Mouse (Mus musculus): ENCODE results near the gene Tpx2.

Tpx2 gene

DNA sequence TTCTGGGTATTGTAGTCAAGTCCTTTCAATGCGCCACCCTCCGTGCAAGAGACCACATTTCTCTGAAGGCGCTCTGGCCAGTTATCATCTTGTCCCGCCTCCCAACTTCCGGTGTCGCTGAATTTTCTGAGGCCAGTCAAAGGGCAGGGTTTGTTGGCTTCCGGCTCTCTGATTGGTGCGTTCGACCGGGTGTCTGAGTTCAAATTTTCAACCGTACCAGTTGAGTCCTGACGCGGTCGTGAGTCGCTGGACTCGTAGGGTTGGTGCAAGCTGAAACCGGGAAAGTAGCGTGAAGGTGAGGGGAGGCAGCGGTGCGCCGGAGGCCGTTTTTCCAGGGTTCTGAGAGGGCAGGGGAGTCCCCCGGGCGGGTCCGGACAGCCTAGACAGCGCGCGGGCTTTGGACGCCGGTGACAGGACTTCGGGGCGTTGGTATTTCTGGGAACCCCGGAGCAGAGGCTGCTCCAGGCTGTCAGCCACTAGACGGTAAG, at the start of gene Tpx2:
Tpx2 (plus strand) TSS at position 150 of the 488 bp plus-strand sequence.
- in situ Hi-C loops (cut with MboI): no loop called here

DNA sequence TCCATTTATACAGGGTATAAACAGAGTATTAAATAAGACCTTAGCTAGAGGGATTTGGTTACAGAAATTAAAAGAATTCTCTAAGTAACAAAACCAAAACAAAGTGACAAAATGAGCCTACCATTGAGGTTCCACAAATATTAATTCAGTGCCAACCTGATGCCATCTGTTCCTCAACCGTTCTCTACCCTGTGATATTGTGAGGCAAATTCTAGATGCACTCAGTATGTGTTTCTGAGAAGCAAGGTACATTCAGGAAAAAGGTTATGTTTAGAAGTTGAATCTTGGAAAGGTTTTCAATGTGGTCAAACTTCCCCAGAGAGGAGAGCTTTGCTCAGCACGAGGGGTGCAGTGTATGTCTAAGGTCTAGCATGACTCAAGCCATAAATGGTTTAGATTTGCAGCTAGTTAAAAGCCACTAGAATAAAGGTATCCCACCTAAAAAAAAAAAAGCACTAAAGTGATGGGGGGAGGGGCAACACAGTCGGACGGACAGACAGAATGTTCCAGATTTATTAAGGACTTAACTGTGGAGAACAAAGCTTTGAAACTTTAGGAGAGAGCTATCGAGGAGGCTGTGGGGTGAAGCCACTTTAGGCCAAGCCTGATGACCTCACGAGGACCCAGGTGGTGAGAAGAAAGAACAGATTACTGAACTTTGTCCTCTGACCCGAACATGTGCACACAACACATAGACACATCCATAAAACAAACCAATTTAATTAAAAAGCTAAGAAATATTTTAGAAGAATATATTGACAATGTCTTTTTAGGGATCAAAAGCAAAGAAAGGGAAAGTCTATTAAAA, 47.6 kb upstream of the Tpx2 start:
- in situ Hi-C loops (cut with MboI): no loop called here

DNA sequence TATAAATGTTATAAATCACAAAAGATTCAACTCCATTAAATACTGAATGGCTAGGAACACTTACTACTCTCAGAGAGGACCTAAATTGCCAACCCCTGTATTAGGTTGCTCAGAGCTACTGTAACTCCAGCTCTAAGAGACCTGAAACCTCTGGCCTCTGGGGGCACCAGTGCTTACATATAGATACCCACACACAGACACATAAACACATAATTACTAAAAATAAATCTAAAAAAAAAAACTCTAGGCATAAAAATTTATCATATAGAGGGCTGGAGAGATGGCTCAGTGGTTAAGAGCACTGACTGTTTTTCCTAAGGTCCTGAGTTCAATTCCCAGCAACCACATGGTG, 47.0 kb upstream of the Tpx2 start:
- in situ Hi-C loops (cut with MboI): no loop called here

DNA sequence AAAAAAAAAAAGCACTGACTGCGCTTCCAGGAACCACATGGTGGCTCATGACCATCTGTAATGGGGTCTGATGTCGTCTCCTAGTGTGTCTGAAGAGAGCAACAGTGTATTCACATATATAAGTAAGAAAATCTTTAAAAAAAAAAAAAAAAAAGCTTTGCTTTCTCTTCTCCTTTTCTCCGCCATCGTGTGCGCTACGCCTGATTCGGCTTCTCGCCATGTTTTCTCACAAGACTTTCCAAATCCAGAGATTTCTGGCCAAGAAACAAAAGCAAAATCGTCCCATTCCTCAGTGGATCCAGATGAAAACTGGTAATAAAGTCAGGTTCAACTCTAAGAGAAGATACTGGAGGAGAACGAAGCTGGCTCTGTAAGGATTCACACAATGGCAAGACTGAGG, 45.5 kb upstream of the Tpx2 start:
- in situ Hi-C loops (cut with MboI): no loop called here

DNA sequence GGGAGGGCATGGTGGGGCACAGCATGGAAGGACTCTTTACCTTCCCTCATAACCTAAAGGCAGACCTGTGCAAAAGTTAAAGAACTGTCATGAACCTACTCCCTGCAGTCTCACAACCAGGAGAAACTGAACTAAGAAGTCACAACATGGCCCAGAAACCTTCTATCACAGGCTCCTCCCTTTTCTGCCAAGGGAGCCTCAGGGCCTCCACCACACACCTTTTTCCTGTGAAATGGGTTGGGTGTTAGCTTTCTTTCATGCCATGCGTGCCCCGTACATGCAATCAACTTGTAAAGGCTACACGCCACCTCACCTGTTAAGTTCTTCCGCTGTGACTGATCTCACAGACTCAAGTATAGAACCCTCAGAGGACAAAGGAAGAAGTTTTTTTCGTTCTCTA, 44.7 kb upstream of the Tpx2 start:
- in situ Hi-C loops (cut with MboI): no loop called here

DNA sequence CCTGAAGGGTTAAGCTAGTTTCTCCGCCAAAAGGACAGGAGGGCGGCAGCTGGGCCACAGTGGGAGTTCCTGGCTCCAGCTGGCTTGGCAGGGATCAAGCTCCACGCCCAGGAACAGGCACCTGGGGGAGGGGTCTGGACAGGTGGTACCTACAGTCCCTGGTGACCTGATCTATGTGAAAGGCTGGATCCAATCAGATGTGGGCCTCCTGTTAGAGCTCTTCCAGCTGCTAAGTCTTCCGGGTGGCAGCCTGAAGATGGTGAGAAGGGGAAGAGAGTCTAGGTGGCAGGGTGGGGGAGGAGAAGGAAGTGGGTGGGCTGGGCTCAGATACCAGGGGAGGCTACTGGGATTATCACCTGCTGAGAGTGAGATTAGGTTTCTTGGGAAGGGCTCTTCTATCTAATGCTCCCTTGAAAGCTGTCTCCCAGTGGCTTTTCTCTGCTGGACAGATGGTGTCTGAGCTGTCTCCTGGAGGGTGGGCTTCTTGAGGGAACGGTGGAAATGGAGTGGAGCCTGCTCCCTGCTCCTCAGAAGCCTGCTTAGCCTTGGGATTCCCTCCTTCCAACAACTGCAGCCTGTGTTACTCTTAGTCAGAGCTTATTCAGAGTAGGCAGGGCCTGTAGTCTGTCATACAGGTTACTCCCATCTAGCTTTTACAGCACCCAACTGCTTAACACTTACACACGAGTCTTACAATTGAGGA, 43.2 kb upstream of the Tpx2 start:
- in situ Hi-C loops (cut with MboI): no loop called here

DNA sequence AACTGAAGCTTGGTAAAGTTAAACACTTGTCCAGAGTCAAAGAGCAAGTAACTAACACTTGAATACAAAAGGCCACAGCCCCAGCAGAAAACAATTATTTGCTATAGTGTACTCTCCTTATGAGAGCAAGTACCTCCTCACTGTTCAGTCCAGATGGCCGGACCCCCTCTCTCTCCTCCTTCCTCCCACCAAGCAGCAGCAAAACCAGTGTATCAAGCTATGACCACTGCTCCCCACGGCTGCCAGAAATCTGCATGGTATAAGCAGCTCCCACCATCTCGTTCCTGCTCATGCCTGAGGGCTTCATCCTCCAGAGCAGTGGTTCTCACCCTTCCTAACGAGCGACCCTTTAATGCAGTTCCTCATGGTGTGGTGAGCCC, 42.7 kb upstream of the Tpx2 start:
- in situ Hi-C loops (cut with MboI): no loop called here

DNA sequence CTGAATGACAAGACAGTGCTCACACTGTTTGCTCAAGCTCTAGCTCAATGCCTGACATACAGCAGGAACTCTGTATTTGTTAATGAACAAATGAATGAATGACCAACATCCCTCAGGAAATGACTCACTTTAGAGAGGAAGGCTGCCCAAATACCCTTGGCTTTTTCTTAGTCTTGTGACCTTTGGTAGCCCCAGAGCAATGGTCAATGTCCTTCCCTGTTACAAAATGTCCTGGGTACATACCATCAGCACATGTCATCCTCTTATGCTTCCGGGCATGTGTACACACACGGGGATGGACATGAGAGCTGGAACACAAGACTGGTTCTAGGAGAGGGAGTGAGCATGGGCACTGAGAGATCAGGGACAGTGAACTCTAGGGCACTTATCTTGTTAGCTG, 41.7 kb upstream of the Tpx2 start:
- in situ Hi-C loops (cut with MboI): no loop called here

DNA sequence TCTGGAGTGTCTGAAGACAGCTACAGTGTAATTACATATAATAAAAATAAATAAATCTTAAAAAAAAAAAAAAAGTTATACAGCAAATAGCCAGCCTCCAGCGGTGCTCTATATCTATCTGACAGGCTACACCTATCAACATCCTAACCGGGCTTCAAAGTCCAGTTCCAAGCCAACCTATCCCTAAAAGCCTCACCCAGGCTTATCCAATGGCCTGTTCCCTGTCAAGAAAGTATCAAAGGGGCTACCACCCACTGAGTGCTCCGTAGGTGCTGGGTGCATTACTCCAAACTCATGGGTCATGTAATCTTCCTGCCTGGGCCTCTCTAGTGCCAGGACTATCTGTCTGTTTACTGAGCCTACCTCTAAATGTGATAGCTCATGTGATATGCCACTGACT, 39.6 kb upstream of the Tpx2 start:
- in situ Hi-C loops (cut with MboI): no loop called here

DNA sequence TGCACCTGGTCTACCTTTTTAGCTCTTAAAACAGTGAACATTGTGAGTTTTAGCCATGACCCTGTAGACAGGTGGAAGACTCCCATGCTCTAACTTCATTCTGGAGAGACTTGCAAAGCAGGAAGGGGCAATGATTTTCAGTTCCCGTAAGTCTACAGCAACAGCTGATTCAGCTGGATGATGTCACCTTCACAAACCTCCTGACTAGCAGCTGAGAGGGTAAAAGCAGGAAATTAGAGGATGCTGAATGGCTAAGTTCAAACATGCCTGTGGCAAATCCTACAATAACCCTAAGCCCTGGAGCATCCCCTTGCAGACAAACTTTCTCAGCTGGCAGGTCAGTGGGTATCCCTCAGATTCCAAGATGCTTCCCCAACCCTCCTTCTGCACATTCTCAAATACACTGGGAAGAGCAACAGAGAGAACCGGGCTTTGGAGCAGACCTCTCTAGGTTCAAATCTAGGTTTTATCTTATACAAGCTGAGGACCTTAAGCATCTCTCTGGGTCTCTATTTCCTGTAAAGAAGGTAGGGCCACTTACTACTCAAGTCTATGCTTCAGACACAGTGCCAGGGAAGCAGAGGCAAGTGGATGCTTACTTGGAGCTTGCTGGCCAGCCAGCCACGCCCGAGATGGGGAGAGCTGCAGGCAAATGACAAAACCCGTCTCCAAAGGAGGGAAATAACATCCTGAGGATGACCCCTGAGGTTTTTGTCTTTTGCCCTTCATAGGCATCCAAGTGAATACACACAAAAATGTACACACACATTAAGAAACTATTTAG, 37.4 kb upstream of the Tpx2 start:
- in situ Hi-C loops (cut with MboI): no loop called here

DNA sequence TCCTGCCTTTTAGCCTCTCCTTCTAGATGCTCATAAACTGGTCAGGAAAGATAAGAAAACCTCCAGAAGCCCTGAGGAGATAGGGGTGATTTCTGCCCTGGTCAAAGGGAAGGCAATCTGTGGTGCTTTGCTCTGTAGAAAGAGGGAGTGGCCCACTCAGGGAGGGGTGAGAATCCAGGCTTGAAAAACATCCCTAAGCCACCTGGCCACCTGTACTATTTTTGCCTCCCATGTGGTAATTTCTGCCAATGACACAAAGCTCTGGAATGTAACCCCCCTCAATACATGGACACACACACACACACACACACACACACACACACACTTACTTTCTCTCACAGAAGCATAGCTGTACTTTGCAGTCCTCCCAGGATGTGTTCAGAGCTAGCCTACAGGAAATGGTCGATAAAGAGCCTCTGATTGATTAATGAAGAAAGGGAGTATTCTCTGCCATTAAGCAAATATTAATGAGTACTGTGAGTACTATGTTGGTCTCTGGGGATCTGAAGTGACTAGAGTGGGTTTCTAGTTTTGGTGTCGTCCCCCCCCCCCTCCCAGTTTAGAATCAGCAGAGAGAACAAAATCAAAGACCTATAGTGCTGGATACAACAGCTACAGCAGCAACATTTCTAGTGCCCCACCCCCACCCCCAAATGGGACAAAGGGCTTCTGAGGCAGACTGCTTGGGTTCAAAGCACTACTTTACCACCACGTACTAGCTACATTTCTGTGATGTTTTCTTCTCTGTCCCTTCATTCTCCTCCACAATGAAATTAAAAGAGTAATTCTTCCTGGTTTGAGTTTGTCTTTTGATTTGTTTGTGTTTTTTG, 36.2 kb upstream of the Tpx2 start:
- in situ Hi-C loops (cut with MboI): no loop called here

DNA sequence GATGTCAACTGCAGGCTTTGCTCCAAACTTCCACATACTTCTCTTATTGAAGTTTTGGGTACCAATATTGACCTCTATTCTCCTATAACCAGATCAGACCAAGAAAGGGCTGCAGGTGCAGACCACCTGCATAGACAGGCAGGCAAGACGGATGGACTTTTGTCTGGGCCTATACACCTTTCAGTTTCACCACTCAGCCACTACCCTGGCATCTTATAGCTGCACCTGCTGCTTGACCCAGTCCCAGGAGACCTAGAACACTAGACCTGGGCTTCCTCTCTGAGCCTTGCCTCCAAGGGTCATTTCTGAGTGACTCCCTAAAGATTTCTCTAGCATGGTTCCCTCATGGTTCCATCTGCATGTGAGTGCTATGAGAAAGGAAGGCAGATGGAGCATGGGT, 34.5 kb upstream of the Tpx2 start:
- in situ Hi-C loops (cut with MboI): no loop called here

DNA sequence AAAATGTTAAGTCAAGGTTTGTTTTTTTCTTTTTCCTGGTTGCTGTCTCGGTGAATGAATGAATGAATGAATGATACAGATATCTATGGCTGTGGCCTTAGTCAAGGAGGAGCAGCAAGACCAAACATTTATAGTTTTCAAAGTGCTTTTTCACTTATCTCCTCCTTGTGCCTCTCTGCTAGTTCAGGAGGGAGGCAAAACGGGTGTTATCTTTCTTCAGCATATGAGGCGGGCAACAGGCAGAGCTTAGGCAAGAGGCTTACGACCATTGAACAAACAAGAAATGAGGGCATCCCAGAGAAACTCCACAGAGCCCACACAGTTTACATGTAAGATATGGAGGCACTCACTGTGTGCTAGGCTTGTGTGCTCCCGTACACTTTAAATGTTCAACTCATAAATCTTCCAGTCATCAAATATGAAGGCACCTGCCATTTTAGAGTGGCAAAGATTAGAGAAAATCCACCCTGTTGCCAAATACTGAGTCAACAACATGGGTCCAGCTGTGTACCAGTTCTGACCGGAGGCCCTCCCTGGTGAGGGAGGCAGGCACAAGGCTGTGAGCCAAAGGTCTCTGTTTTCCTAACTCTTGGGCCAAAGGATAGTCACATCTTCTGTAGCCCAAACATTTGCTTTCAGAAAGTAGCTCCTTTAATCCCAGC, 33.4 kb upstream of the Tpx2 start:
- in situ Hi-C loops (cut with MboI): no loop called here

DNA sequence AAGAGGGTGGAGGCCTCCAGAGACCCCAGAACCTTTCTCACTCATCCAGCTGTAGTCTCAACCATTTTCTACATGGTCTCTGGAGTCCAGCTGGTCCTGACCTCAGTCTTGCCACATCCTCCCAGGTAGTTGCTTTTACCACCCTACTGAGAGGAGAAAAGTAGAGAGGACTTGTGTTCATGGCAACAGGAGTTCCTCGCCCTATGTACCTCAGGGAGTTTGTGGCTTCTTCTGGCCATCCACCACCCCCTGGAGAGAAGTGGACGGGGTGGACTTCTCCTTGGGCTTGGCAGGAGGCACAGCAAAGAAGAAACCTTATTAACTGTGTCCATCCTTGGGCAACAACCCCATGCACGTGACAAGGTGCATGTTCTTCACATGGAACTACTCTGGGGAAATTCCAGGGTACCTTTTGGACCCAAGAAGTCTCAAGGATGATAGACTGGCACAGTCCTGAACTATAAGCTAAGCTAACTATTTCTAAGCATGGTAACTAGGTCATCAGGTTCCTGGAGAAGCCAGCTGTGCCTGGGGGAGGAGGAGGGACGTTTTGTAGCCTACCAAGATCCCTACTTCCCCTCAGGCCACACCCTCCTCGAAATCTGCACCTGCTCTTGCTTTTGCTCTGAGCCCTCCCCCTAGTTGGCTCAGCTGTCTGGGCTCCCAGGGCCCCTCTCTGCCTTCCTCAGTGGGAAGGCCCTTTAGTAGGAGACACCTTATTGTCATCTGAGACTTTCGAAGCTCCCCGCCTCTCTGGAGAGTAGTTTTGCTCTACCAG, 31.7 kb upstream of the Tpx2 start:
- in situ Hi-C loops (cut with MboI): no loop called here

DNA sequence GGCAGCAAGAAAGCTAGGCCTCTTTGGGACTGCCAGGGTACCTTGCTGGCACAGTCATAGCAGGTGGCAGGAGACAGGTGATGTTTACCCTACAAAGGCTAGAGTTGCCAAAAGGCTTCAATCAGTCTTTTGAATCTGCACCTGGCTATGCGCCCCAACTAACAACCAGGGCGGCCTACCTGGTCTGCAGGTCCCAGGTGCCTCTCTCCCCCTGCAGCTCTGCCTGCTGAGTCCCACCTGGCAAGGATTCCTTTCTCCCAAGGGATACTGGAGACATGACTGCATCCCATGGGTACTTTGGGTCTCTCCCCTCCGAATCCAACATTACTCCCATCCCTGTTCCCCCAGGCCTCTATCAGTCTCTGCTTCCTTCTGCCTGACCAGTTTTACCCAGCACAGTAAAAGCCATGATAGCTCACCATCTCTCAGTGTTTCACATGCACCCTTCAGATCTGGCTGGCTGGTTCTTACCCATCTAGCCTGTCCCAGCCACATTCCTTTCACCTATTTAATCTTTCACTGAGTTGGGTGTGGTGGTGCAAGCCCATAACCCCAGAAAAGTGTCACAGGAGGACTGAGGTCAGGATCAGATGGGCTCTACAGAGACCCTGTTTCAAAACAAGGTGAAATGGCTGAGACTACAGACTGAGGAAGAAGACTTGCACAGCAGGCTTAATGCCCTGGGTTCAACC, 31.0 kb upstream of the Tpx2 start:
- in situ Hi-C loops (cut with MboI): no loop called here

DNA sequence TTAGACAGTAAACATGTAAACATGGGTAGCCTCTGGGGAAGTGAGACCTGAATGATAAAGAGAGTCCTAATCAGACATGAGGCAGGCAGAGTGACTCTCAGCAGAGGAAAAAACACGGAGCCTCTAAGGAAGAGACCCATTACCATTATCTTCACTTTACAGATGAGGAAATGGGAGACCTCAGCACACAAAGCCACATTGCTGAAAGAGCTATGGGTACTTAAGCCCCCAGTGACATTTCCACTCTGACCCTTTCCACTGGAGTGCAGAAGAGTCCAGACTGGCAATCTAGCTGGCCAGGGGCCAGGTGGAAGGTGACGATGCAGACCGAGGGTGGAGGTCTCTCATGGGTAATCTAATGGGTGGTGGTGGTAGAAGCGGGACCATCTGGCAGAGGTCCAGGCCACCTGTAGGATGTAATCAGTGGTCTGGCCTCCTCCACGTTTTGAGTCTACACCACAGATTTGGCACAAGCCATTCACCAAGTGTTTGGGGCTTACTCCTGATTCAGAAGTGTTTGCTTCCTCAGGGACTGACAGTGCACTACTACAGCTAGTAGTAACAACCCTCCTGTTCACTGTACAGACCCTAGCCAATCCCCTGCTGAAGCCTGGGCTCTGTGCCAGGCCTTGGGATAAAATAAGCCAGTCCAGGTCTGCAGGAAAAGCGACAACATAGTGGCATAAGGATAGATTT, 30.0 kb upstream of the Tpx2 start:
- in situ Hi-C loops (cut with MboI): no loop called here

DNA sequence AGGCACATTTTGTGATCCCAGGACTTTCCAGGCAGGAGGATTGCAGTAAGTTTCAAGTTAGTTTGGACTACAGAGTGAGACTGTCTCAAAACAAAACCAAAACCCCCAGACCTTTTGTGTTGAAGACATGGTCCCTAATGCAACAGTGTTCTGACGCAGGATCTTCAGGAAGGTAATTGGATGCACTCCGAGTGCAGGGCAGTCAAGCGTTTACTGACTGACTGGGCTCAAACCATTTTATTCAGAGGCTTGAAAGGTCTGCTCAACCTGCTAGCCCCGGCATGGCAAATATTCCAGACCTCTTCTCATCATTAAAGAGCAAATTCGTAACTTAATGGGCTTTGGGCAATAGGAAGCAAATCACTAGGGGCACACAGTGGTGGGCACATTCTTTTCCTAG, 29.1 kb upstream of the Tpx2 start:
- in situ Hi-C loops (cut with MboI): no loop called here

DNA sequence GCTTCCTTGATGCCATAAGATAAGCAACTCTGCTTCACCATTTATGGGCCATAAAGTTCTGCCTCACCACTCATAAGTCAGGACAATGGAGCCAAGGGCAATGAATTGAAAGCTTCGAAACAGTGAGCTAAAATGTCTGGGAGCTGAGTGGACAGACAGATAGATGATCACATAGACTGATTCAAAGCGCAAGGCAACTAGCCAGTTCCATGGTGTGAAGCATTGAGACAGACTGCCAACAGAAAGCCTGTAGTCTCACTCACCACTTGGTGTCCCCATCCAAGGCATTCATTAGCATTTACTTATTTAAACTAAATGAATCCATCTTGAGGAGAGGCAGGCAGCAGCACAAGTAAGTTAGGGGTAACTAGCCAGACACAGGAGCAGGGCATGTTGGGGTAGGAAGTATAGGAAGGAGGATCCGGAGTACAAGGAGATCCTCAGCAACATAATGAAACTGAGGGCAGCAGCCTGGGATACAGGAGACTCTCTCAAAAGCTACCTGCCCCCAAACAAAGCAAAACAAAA, 28.6 kb upstream of the Tpx2 start:
- in situ Hi-C loops (cut with MboI): no loop called here

DNA sequence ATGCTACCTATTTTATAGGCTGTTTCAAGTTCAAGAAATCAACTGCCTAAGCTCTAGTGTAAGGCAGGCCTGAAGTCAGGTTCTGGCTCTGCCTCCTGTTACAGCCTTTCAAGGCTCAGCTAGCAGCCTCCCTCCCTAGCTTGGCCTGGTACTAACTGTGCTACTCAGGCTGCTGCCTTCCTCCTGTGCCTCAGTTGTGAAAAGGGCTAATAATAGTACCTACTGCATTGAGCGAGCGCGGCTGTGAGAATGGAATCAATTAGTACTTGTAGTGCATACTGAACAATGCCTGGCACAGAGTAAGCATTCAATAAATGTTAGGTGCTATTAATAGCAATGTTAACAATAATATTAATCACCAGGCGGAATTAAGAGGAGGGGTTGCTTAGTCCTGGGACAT, 27.8 kb upstream of the Tpx2 start:
- in situ Hi-C loops (cut with MboI): no loop called here
